13 mouse cellular contexts compared by ENCODE assay signal in the genomic region with DNA sequence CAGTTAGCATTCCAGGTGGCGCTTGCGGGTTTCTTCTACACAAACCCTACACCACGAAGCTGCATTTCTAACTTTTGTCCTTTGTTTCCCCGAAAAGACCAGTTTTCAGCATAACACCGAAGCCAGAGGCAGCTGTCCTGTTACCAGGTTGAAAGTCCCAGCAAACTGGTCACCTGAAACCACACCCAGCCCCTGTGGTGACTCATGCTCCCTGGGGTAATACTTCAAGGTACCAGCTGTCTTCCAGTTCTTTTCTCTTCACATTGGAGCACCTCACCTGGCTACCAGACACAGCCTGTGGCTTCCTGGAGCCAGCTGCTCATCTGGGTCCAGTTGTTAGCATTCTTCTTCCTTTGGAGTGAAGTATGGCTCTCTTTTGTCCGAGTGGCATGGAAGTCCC.
"Had no signal": no experiment of that assay in that cellular context is flagged by ENCODE, and none has a peak within 500 bp of the region (broad histone marks: within the 10 kb centered on the region; RNA-seq: fewer than 3 reads in every experiment).

No protein-coding gene starts in this region.

- H3K4me3 ChIP-seq: kidney, embryonic 15.5 days; left cerebral cortex, adult 2 months; limb, embryonic 13.5 days; neural tube, embryonic 12.5 days had no signal

- DNase-seq: kidney, adult 2 months; kidney, postnatal 14 days; lung, adult 18-20 months; midbrain, embryonic 14.5 days; right cerebral cortex, postnatal 4 days; spleen, adult 18-20 months; thymus, adult 2 months; thymus, postnatal 25 days had no signal

- H3K27ac ChIP-seq: kidney, embryonic 15.5 days; left cerebral cortex, adult 2 months; limb, embryonic 13.5 days; liver, embryonic 14.5 days; neural tube, embryonic 12.5 days had no signal

- H3K9ac ChIP-seq: kidney, embryonic 15.5 days; limb, embryonic 13.5 days; liver, embryonic 14.5 days; neural tube, embryonic 12.5 days had no signal

- H3K27me3 ChIP-seq: kidney, embryonic 15.5 days; limb, embryonic 13.5 days; neural tube, embryonic 12.5 days had no signal

- H3K4me1 ChIP-seq: kidney, embryonic 15.5 days had no signal

- H3K9me3 ChIP-seq: kidney, embryonic 15.5 days; limb, embryonic 13.5 days; neural tube, embryonic 12.5 days had no signal

- H3K4me2 ChIP-seq: kidney, embryonic 15.5 days; limb, embryonic 13.5 days; neural tube, embryonic 12.5 days had no signal
